ENCODE assay signal across 16 mouse cellular contexts in the genomic region with DNA sequence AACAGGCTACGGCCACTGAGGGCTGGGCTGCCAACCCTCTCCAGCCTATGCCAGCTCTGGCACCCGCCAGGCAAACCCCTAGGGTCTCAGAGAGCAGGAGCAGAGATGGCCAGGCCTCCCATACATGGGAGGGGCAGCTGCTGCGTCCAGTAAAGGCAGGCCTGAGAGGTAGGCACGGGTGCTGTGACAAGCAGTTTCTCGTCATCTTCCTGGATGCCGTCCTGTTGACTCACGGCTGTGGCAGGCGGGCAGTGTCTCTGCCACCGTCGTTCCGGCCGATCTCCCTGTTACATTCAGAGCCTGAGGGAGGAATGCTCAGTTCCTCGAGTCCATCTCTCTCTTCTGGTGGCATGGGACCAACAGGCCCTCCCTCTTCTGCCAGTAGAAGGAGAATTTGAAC. TPM values are rescaled to one million over a fixed set of nuclear protein-coding genes. Genes with fewer than 3 reads are reported as not detected.
DNase-seq lines count a peak whose midpoint lies in the region; ATAC-seq and TF ChIP-seq lines count a peak whose summit lies in the region.
"Had no signal": no experiment of that assay in that cellular context is flagged by ENCODE, and none has a peak within 500 bp of the region (broad histone marks: within the 10 kb centered on the region; RNA-seq: fewer than 3 reads in every experiment).

No protein-coding gene starts in this region.

- no peak overlapping the region for H3K9ac ChIP-seq in forebrain, embryonic 13.5 days
- H3K9ac ChIP-seq: forebrain, embryonic 15.5 days; hindbrain, embryonic 15.5 days; lung, embryonic 15.5 days had no signal

- peaks cover 38% of the 10 kb centered on the region for H3K4me1 ChIP-seq in cerebellum, adult 2 months (ENCODE audit: control insufficient read depth, insufficient read depth, low read length)
- H3K4me1 ChIP-seq in forebrain, embryonic 13.5 days, result peaks cover 7% of the 10 kb centered on the region
- H3K4me1 ChIP-seq: forebrain, embryonic 15.5 days had no signal

- H3K27ac ChIP-seq in cerebellum, adult 2 months (ENCODE audit: insufficient read depth, low read length), result no peak overlapping the region
- H3K27ac ChIP-seq in gastrocnemius, adult 2 months, result peak overlapping the region; percentile 93
- no peak overlapping the region for H3K27ac ChIP-seq in forebrain, embryonic 13.5 days
- H3K27ac ChIP-seq: forebrain, embryonic 15.5 days; hindbrain, embryonic 15.5 days; lung, embryonic 15.5 days had no signal

- WGBS in cerebellum, adult 2 months, result 42% methylated on average over 13 of the region's 13 CpGs
- WGBS in forebrain, embryonic 13.5 days, result 82% methylated on average over 13 of the region's 13 CpGs

- H3K4me2 ChIP-seq in forebrain, embryonic 13.5 days, result no peak overlapping the region
- H3K4me2 ChIP-seq: forebrain, embryonic 15.5 days; hindbrain, embryonic 15.5 days; lung, embryonic 15.5 days had no signal

- no peaks in the 10 kb centered on the region for H3K27me3 ChIP-seq in cerebellum, adult 2 months (ENCODE audit: control insufficient read depth, insufficient read depth, low read length)
- peaks cover 27% of the 10 kb centered on the region for H3K27me3 ChIP-seq in forebrain, embryonic 13.5 days

- DNase-seq in cerebellum, postnatal 14 days, result peak; percentile 49 to 67
- DNase-seq in cerebellum, adult 2 months, result no peak
- DNase-seq in testis, postnatal 14 days (ENCODE audit: low spot score), result peak; percentile 36
- DNase-seq in testis, postnatal 10 days (ENCODE audit: low spot score), result no peak
- peak; percentile 80 for DNase-seq in gastrocnemius, adult 2 months
- no peak for DNase-seq in thymus, postnatal 14 days
- DNase-seq: heart, adult 11 months had no signal

- no peak for ATAC-seq in CD4-positive, CD25-positive, alpha-beta regulatory T cell, adult 4 months
- no peak for ATAC-seq in forebrain, embryonic 13.5 days
- ATAC-seq: activated CD4-positive, CD25-positive, alpha-beta regulatory T cell, adult 4 months; forebrain, embryonic 15.5 days had no signal

- no peak for TF ChIP-seq CTCF in cerebellum, adult 2 months (IDR thresholded peaks at IDR 0.05; ENCODE audit: borderline replicate concordance, insufficient read depth, low read depth, low read length)
- no peak for TF ChIP-seq CTCF in gastrocnemius, adult 2 months (IDR thresholded peaks at IDR 0.05)

- no peak overlapping the region for H3K4me3 ChIP-seq in cerebellum, adult 2 months (replicated peaks; ENCODE audit: insufficient read depth, low read depth, low read length)
- H3K4me3 ChIP-seq in gastrocnemius, adult 2 months, result 0 out of 2 replicates have a peak overlapping the region, but pooled peaks have one; percentile 3
- no peak overlapping the region for H3K4me3 ChIP-seq in forebrain, embryonic 13.5 days
- H3K4me3 ChIP-seq: forebrain, embryonic 15.5 days; hindbrain, embryonic 15.5 days; lung, embryonic 15.5 days had no signal

- intact Hi-C loops in gastrocnemius, adult 2 months (cut with DNase I), result loop anchor here (2.0 to 5.0 kb wide), 3 partner anchors 92 to 210 kb away; no protein-coding TSS in a partner anchor

- H3K9me3 ChIP-seq in forebrain, embryonic 13.5 days (replicated peaks), result no peaks in the 10 kb centered on the region
- H3K9me3 ChIP-seq: forebrain, embryonic 15.5 days; G1E; hindbrain, embryonic 15.5 days; lung, embryonic 15.5 days had no signal

- no peaks in the 10 kb centered on the region for H3K36me3 ChIP-seq in forebrain, embryonic 13.5 days (ENCODE audit: poor library complexity, severe bottlenecking)
- H3K36me3 ChIP-seq: forebrain, embryonic 15.5 days; G1E; hindbrain, embryonic 15.5 days; lung, embryonic 15.5 days had no signal

- no peak for TF ChIP-seq POLR2A in cerebellum, adult 2 months (IDR thresholded peaks at IDR 0.05; ENCODE audit: borderline replicate concordance, insufficient read depth, low read length)

RNA-seq across cellular contexts. Expression of gene Wnt4, which starts 9.9 kb away (rescaled TPM):
- 1.7 and 2.1 TPM in 2 replicates for polyA plus RNA-seq in cerebellum, adult 2 months (2012; rRNA removed)
- 10 to 100 TPM in 1 of 2 experiments, 1 to 10 TPM in 1; 9.2 to 13.0 TPM for total RNA-seq in gastrocnemius, adult 2 months (2021)
- under 1 TPM in 1 of 2 experiments, not detected in 1; 0.32 TPM for polyA plus RNA-seq in CD4-positive, CD25-positive, alpha-beta regulatory T cell, adult 4 months (2017; shearing (Covaris generic))
- 0.28 and 0.30 TPM in 2 replicates for polyA plus RNA-seq in forebrain, embryonic 13.5 days (2015; fragmentation: Nextera tagmentation; extraction: Ambion mirVana)
- total RNA-seq: megakaryocyte, adult 5-6 weeks; monocyte, adult 5-6 weeks had no signal
- polyA plus RNA-seq: G1E had no signal

Comparison
In these comparisons a context has a peak if more than half of its experiments do, and no peak if none do; other contexts are left out.
1. DNase-seq: peak in cerebellum, postnatal 14 days (2 of 2), testis, postnatal 14 days (single experiment) and gastrocnemius, adult 2 months (single experiment); none in cerebellum, adult 2 months (0 of 2), testis, postnatal 10 days (single experiment) and thymus, postnatal 14 days (single experiment).